Mouse (Mus musculus): ENCODE data around the gene Cyb561d2. TPM values are rescaled to one million over a fixed set of nuclear protein-coding genes. Genes with fewer than 3 reads are reported as not detected.

The Cyb561d2 gene
- polyA plus RNA-seq, 1 experiment from 2014 or later = 27.6 TPM

DNA sequence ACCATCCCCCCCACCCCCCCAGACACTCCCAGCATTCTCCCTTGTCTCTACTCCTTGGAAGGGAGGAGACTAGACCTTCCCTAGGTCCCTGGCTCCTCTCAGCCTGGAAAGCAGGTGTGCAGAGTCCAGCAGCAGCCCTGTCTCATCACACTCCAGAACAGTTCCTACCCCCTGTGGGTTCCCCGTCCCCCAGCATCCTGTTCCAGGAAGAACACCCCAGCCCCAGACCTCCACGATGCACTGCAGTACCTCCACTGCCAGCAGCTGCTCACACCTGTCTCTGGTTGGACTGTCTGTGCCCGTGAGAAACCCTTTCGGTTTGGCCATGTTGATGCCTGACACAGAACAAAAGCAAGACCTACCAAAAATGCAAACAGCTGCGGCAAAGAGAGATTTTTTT is 20.8 kb downstream of the Cyb561d2 start:
- H3K4me3 ChIP-seq (ENCODE audit: low read length) = no peak overlapping the region
- H3K9me3 ChIP-seq (ENCODE audit: control insufficient read depth, low read length) = no peaks in the 10 kb centered on the region
- no peaks in the 10 kb centered on the region for H3K36me3 ChIP-seq (ENCODE audit: control insufficient read depth, insufficient read depth, low read length)
- WGBS = 36% methylated on average over 5 of the region's 5 CpGs
- peak overlapping the region; percentile 51; the same call in 1 of the 2 replicates for H3K4me2 ChIP-seq (ENCODE audit: low read depth, low read length)
- no peak overlapping the region for H3K9ac ChIP-seq (ENCODE audit: low read length)
- no peak overlapping the region for H3K27ac ChIP-seq (ENCODE audit: low read length)
- H3K4me1 ChIP-seq (replicated peaks; ENCODE audit: control insufficient read depth, insufficient read depth, low read length) = peaks cover 9% of the 10 kb centered on the region
- no peak for ATAC-seq (ENCODE audit: low read depth)
- peaks cover 13% of the 10 kb centered on the region for H3K27me3 ChIP-seq (ENCODE audit: control insufficient read depth, insufficient read depth, low read depth, low read length)

GRCm38 (mm10) chr9:107520331-107520730 is 21.7 kb downstream of the Cyb561d2 start:
- peaks cover 9% of the 10 kb centered on the region for H3K4me1 ChIP-seq (replicated peaks; ENCODE audit: control insufficient read depth, insufficient read depth, low read length)
- no peak overlapping the region for H3K27ac ChIP-seq (ENCODE audit: low read length)
- H3K9me3 ChIP-seq (ENCODE audit: control insufficient read depth, low read length) = no peaks in the 10 kb centered on the region
- H3K27me3 ChIP-seq (ENCODE audit: control insufficient read depth, insufficient read depth, low read depth, low read length) = peaks cover 4% of the 10 kb centered on the region
- H3K9ac ChIP-seq (ENCODE audit: low read length) = no peak overlapping the region
- no peak overlapping the region for H3K4me2 ChIP-seq (ENCODE audit: low read depth, low read length)
- no peaks in the 10 kb centered on the region for H3K36me3 ChIP-seq (ENCODE audit: control insufficient read depth, insufficient read depth, low read length)
- H3K4me3 ChIP-seq (ENCODE audit: low read length) = no peak overlapping the region
- 57% methylated on average over 6 of the region's 6 CpGs for WGBS
- no peak for ATAC-seq (ENCODE audit: low read depth)

DNA sequence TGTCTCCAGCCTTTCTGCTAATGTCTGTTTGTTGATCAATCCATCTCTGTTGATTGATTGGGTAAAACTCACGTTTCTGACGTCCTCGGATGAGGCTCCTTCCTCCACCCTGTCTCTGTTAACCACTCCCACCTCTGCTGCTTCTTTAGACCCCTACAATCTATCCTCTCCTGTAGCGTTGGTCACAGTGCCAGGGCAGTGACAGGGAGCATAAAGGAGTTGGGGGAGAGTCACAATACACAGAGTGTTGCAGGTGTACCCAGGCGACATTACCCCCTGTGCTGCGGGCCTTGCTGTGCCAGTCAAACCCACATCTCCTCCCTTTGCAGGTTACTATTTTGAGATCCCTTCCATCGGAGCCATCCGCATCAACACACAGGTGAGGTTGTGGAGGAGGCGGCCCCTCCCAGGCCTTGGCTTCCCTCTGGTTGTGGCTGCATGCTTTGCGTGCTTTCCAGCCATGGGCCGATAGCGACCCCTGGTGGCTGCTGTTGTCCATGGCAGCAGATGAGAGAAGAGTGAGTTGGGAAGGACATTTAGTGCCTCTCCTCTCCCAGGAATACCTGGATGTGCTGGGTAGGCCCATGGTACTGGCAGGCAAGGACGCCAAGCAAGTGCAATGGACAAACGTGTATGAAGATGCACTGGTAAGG is 27.6 kb downstream of the Cyb561d2 start:
- 11% methylated on average over 14 of the region's 14 CpGs for WGBS
- Histone ChIP-seq H3K4me2 (ENCODE audit: low read depth, low read length) (no peak overlapping the region), H3K4me3 (ENCODE audit: low read length) (no peak overlapping the region), H3K9me3 (ENCODE audit: control insufficient read depth, low read length) (no peaks in the 10 kb centered on the region), H3K36me3 (ENCODE audit: control insufficient read depth, insufficient read depth, low read length) (no peaks in the 10 kb centered on the region), H3K4me1 (replicated peaks; ENCODE audit: control insufficient read depth, insufficient read depth, low read length) (no peaks in the 10 kb centered on the region), H3K9ac (ENCODE audit: low read length) (no peak overlapping the region), H3K27ac (ENCODE audit: low read length) (no peak overlapping the region), H3K27me3 (ENCODE audit: control insufficient read depth, insufficient read depth, low read depth, low read length) (no peaks in the 10 kb centered on the region; the same call in 1 of the 2 replicates)
- no peak for ATAC-seq (ENCODE audit: low read depth)

DNA sequence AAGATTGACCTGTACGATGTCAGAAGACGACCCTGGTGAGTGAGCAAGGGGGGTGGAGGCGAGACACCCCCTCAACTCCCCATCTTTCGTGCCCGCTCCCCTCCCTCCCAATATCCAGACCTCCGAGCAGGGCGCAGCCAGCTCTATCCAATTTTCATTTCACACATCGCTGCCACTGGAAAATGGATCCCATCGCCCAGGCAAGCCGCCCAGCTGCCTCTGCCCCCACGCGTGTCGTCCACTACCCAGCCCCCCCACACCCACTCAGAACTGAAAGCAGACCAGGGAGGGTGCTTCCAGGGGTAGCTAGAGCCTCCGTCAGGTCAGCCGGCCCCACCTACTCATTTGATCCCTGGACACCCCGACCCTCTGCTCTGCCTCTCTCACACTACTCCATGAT is 29.7 kb downstream of the Cyb561d2 start:
- Histone ChIP-seq H3K4me1 (replicated peaks; ENCODE audit: control insufficient read depth, insufficient read depth, low read length) (no peaks in the 10 kb centered on the region), H3K27ac (ENCODE audit: low read length) (no peak overlapping the region), H3K36me3 (ENCODE audit: control insufficient read depth, insufficient read depth, low read length) (no peaks in the 10 kb centered on the region), H3K9ac (ENCODE audit: low read length) (no peak overlapping the region), H3K27me3 (ENCODE audit: control insufficient read depth, insufficient read depth, low read depth, low read length) (no peaks in the 10 kb centered on the region; the same call in 1 of the 2 replicates), H3K4me3 (ENCODE audit: low read length) (no peak overlapping the region), H3K9me3 (ENCODE audit: control insufficient read depth, low read length) (no peaks in the 10 kb centered on the region), H3K4me2 (ENCODE audit: low read depth, low read length) (no peak overlapping the region)
- no peak for ATAC-seq (ENCODE audit: low read depth)
- WGBS = 73% methylated on average over 16 of the region's 16 CpGs

DNA sequence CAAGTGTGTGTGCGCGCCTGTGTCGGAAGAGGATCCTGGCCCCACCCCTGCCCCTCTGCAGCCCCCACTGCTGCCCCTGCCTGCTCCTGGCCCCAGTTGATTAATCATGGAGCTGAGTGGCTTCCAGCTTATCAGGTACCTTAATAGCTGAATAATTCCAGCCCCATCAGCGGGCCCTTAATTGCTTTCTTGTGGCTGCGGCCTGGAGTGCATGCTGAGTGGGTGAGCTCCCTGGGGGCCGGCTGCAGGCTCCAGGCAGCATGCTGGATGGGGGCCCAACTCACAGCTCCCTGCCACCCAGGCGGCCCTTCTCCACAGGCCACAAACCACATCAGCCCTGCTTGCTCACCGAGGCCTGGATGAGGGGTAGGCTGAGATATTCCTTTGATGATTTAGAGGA is 30.6 kb downstream of the Cyb561d2 start:
- H3K27me3 ChIP-seq (ENCODE audit: control insufficient read depth, insufficient read depth, low read depth, low read length) = no peaks in the 10 kb centered on the region; the same call in 1 of the 2 replicates
- WGBS = 50% methylated on average over 8 of the region's 8 CpGs
- no peaks in the 10 kb centered on the region for H3K4me1 ChIP-seq (replicated peaks; ENCODE audit: control insufficient read depth, insufficient read depth, low read length)
- H3K27ac ChIP-seq (ENCODE audit: low read length) = no peak overlapping the region
- ATAC-seq (ENCODE audit: low read depth) = no peak
- H3K4me3 ChIP-seq (ENCODE audit: low read length) = no peak overlapping the region
- no peaks in the 10 kb centered on the region for H3K36me3 ChIP-seq (ENCODE audit: control insufficient read depth, insufficient read depth, low read length)
- no peak overlapping the region for H3K9ac ChIP-seq (ENCODE audit: low read length)
- no peak overlapping the region for H3K4me2 ChIP-seq (ENCODE audit: low read depth, low read length)
- H3K9me3 ChIP-seq (ENCODE audit: control insufficient read depth, low read length) = no peaks in the 10 kb centered on the region

- no peak for ATAC-seq (ENCODE audit: low read depth)
- no peaks in the 10 kb centered on the region for H3K9me3 ChIP-seq (ENCODE audit: control insufficient read depth, low read length)
- H3K4me2 ChIP-seq (ENCODE audit: low read depth, low read length) = no peak overlapping the region
- H3K27ac ChIP-seq (ENCODE audit: low read length) = no peak overlapping the region
- H3K36me3 ChIP-seq (ENCODE audit: control insufficient read depth, insufficient read depth, low read length) = no peaks in the 10 kb centered on the region
- WGBS = 74% methylated on average over 14 of the region's 14 CpGs
- no peaks in the 10 kb centered on the region for H3K4me1 ChIP-seq (replicated peaks; ENCODE audit: control insufficient read depth, insufficient read depth, low read length)
- H3K27me3 ChIP-seq (ENCODE audit: control insufficient read depth, insufficient read depth, low read depth, low read length) = no peaks in the 10 kb centered on the region; the same call in 1 of the 2 replicates
- H3K9ac ChIP-seq (ENCODE audit: low read length) = no peak overlapping the region
- H3K4me3 ChIP-seq (ENCODE audit: low read length) = no peak overlapping the region
Observed at GRCm38 (mm10) chr9:107510384-107511100, 31.5 kb downstream of the Cyb561d2 start.

GRCm38 (mm10) chr9:107508266-107508665 is 33.7 kb downstream of the Cyb561d2 start:
- Histone ChIP-seq H3K4me3 (ENCODE audit: low read length) (no peak overlapping the region), H3K9ac (ENCODE audit: low read length) (no peak overlapping the region), H3K27ac (ENCODE audit: low read length) (no peak overlapping the region), H3K4me1 (replicated peaks; ENCODE audit: control insufficient read depth, insufficient read depth, low read length) (no peaks in the 10 kb centered on the region), H3K4me2 (ENCODE audit: low read depth, low read length) (no peak overlapping the region), H3K9me3 (ENCODE audit: control insufficient read depth, low read length) (no peaks in the 10 kb centered on the region), H3K27me3 (ENCODE audit: control insufficient read depth, insufficient read depth, low read depth, low read length) (no peaks in the 10 kb centered on the region), H3K36me3 (ENCODE audit: control insufficient read depth, insufficient read depth, low read length) (no peaks in the 10 kb centered on the region)
- no peak for ATAC-seq (ENCODE audit: low read depth)
- 49% methylated on average over 10 of the region's 10 CpGs for WGBS

DNA sequence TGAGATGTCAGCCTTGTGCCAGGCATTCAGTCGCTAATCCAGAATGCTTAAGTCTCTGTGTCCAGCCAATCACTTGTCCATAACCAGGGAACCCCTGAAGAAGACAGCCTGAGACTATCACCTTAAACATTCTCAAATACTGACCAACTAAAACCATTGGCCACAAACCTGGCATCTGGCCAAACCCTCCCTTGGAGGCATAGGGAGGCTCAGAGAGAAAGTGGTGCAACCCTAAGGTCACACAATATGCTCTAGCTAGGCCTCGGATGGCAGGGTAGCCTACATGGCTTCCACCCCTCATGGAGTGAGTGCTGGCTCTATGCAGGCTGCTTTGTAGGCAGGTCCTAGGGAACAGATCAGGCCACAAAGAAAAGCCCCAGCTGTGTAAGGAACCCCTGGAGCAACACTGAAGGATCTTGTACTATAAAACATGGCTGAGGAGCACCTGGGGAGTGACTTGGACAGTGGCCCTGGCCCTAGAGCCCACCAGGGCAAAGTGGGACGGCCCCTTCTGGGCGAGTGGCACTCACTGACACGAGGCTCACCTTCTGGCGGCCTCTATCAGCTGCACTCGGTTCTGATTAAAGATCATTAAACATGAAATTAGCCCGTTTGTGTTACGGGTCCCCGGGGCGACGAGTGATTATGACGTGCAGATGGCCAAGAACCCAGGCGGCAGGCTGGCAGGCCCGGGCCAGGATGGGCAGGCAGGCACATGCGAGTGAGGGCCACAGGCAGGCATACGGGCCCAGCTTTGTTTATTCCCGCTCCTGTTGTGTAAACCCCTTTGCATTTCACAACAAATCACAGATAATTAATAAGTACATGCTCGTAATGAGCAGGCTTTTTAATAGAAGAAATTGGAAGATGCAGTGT is 37.1 kb downstream of the Cyb561d2 start:
- no peak for ATAC-seq (ENCODE audit: low read depth)
- H3K4me1 ChIP-seq (replicated peaks; ENCODE audit: control insufficient read depth, insufficient read depth, low read length) = no peaks in the 10 kb centered on the region
- 67% methylated on average over 19 of the region's 19 CpGs for WGBS
- H3K27ac ChIP-seq (ENCODE audit: low read length) = no peak overlapping the region
- no peaks in the 10 kb centered on the region for H3K36me3 ChIP-seq (ENCODE audit: control insufficient read depth, insufficient read depth, low read length)
- H3K27me3 ChIP-seq (ENCODE audit: control insufficient read depth, insufficient read depth, low read depth, low read length) = no peaks in the 10 kb centered on the region
- H3K9me3 ChIP-seq (ENCODE audit: control insufficient read depth, low read length) = no peaks in the 10 kb centered on the region
- H3K4me3 ChIP-seq (ENCODE audit: low read length) = no peak overlapping the region
- no peak overlapping the region for H3K4me2 ChIP-seq (ENCODE audit: low read depth, low read length)
- no peak overlapping the region for H3K9ac ChIP-seq (ENCODE audit: low read length)
